Mouse (Mus musculus): ENCODE measurements around the gene Rpia. TPM values are rescaled to one million over a fixed set of nuclear protein-coding genes. Genes with fewer than 3 reads are reported as not detected.

Gene Rpia
- 2.2 and 2.7 TPM in 2 replicates for polyA plus RNA-seq (2015; fragmentation: Nextera tagmentation; extraction: Ambion mirVana)

GRCm38 (mm10) chr6:70791824-70792535, at the start of gene Rpia:
Rpia (minus strand) TSS chr6:70792232.
- H3K27me3 ChIP-seq (ENCODE audit: control insufficient read depth, insufficient read depth, low read depth, low read length) = no peaks in the 10 kb centered on the region
- peak; percentile 97 for ATAC-seq (ENCODE audit: low read depth)

DNA sequence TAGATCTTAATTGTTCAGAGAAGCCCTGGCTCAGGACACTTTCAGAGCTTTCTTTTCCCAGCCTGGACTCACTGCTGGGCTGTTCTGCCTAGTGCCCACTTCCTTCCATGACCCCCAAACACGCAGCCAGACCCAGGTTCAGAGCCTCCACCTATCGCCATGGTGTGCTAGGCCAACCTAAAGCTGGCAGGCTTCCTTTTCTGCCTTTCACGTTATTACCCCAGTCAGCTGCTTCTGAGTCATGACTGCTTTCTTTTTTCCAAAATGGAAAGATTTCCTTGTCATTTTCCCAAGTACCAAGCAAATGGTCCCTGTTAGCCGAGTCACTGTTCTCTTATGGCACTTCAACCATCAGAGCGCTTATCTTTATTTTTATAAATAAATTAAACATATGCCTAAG, 48.2 kb upstream of the Rpia start:
- no peak for ATAC-seq (ENCODE audit: low read depth)

More at GRCm38 (mm10) chr6:70791824-70792535, at the start of gene Rpia:
- H3K9me3 ChIP-seq (ENCODE audit: control insufficient read depth, low read length) = no peaks in the 10 kb centered on the region
- H3K4me1 ChIP-seq (replicated peaks; ENCODE audit: control insufficient read depth, insufficient read depth, low read length) = peaks cover 21% of the 10 kb centered on the region
- peak within 1 kb of the TSS; percentile 80 for H3K4me3 ChIP-seq (ENCODE audit: low read length)
- H3K9ac ChIP-seq (ENCODE audit: low read length) = peak within 1 kb of the TSS; percentile 79
- H3K36me3 ChIP-seq (ENCODE audit: control insufficient read depth, insufficient read depth, low read length) = no peaks in the 10 kb centered on the region
- peak within 1 kb of the TSS; percentile 88 for H3K27ac ChIP-seq (ENCODE audit: low read length)
- under 1% methylated on average over 61 of the region's 62 CpGs for WGBS
- peak within 1 kb of the TSS; percentile 88 for H3K4me2 ChIP-seq (ENCODE audit: low read depth, low read length)

DNA sequence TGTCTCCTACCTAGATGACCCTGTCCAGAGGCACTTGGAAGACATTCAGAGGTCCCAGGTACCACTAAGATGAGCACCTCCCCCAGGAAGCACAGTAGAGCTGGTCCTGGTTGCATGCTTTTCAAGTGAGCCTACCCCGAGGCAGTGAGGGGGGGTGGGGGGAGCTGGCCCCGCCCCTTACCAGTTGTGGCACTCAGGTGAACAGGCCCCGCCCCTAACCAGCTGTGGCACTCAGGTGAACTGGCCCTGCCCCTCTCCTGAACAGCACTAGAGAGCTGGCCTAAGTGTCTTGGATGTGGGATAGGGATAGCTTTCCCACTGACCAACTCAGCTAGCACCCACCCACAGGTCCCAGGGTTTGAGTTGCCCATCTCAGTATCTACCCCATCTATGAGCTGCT, 46.5 kb upstream of the Rpia start:
- Histone ChIP-seq H3K4me1 (replicated peaks; ENCODE audit: control insufficient read depth, insufficient read depth, low read length) (peaks cover 6% of the 10 kb centered on the region), H3K27ac (ENCODE audit: low read length) (no peak overlapping the region), H3K36me3 (ENCODE audit: control insufficient read depth, insufficient read depth, low read length) (no peaks in the 10 kb centered on the region), H3K9ac (ENCODE audit: low read length) (no peak overlapping the region), H3K4me2 (ENCODE audit: low read depth, low read length) (no peak overlapping the region), H3K27me3 (ENCODE audit: control insufficient read depth, insufficient read depth, low read depth, low read length) (no peaks in the 10 kb centered on the region), H3K9me3 (ENCODE audit: control insufficient read depth, low read length) (no peaks in the 10 kb centered on the region), H3K4me3 (ENCODE audit: low read length) (no peak overlapping the region)
- ATAC-seq (ENCODE audit: low read depth) = no peak
- WGBS = 43% methylated on average over 3 of the region's 3 CpGs

More for the DNA sequence above, 48.2 kb upstream of the Rpia start:
- H3K9ac ChIP-seq (ENCODE audit: low read length) = no peak overlapping the region
- no peak overlapping the region for H3K4me2 ChIP-seq (ENCODE audit: low read depth, low read length)
- peaks cover 7% of the 10 kb centered on the region for H3K4me1 ChIP-seq (replicated peaks; ENCODE audit: control insufficient read depth, insufficient read depth, low read length)
- WGBS = 36% methylated on average over 5 of the region's 5 CpGs
- no peaks in the 10 kb centered on the region for H3K27me3 ChIP-seq (ENCODE audit: control insufficient read depth, insufficient read depth, low read depth, low read length)
- H3K27ac ChIP-seq (ENCODE audit: low read length) = no peak overlapping the region
- no peaks in the 10 kb centered on the region for H3K9me3 ChIP-seq (ENCODE audit: control insufficient read depth, low read length)
- no peaks in the 10 kb centered on the region for H3K36me3 ChIP-seq (ENCODE audit: control insufficient read depth, insufficient read depth, low read length)
- no peak overlapping the region for H3K4me3 ChIP-seq (ENCODE audit: low read length)

DNA sequence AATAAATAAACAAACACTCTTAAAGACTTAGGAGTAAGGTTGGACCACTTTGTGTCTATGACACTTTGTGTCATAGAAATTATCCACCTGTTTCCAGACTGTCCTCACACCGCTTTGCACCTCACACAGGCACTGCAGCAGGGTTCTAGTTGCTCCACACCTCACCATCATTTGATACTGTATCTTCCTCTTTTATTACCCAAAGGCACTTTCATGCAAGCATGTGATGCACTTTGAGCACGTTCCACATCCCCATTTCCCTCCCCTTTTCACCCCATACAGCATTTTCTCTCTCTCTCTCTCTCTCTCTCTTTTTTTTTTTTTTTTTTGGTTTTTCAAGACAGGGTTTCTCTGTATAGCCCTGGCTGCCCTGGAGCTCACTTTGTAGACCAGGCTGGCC, 45.3 kb upstream of the Rpia start:
- WGBS = 82% methylated on average over 2 of the region's 2 CpGs
- no peaks in the 10 kb centered on the region for H3K9me3 ChIP-seq (ENCODE audit: control insufficient read depth, low read length)
- H3K4me2 ChIP-seq (ENCODE audit: low read depth, low read length) = no peak overlapping the region
- H3K4me3 ChIP-seq (ENCODE audit: low read length) = no peak overlapping the region
- ATAC-seq (ENCODE audit: low read depth) = no peak
- H3K27me3 ChIP-seq (ENCODE audit: control insufficient read depth, insufficient read depth, low read depth, low read length) = no peaks in the 10 kb centered on the region
- no peak overlapping the region for H3K27ac ChIP-seq (ENCODE audit: low read length)
- H3K4me1 ChIP-seq (replicated peaks; ENCODE audit: control insufficient read depth, insufficient read depth, low read length) = no peaks in the 10 kb centered on the region
- H3K9ac ChIP-seq (ENCODE audit: low read length) = no peak overlapping the region
- H3K36me3 ChIP-seq (ENCODE audit: control insufficient read depth, insufficient read depth, low read length) = no peaks in the 10 kb centered on the region

DNA sequence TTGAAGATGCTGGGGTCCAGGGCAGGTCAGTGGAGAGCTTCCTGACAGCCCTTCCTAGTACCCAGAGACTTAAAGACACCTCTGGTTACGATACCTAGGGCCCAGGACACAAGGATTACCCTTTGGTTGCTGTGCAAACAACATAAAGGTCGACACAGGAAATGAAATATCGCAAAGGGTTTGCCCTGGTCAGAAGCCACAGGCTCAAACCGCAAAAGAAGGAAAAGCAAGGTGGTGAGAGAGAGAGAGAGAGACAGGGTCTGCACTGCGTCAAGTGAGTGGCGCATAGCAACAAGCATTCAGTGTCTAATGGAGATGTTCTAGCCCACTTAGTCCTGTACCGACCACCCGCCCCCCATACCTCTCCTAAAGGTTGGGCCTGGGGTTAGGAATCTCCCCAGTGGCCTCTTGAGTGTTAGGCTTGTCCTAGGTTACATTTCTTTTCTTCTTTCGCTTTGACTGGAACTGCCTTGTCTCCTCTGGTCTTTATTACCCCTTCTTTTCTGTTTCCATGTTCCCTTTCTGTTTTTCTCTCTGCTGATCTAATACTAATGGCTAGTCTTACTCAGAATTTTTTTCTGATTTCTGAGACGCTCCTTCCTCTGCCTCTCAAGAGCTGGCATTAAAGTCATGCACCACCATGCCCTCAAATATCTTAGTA, 39.3 kb upstream of the Rpia start:
- Histone ChIP-seq H3K9ac (ENCODE audit: low read length) (no peak overlapping the region), H3K9me3 (ENCODE audit: control insufficient read depth, low read length) (no peaks in the 10 kb centered on the region), H3K4me3 (ENCODE audit: low read length) (no peak overlapping the region), H3K4me1 (replicated peaks; ENCODE audit: control insufficient read depth, insufficient read depth, low read length) (no peaks in the 10 kb centered on the region), H3K4me2 (ENCODE audit: low read depth, low read length) (no peak overlapping the region), H3K27me3 (ENCODE audit: control insufficient read depth, insufficient read depth, low read depth, low read length) (no peaks in the 10 kb centered on the region), H3K27ac (ENCODE audit: low read length) (no peak overlapping the region), H3K36me3 (ENCODE audit: control insufficient read depth, insufficient read depth, low read length) (no peaks in the 10 kb centered on the region)
- ATAC-seq (ENCODE audit: low read depth) = no peak
- WGBS = 66% methylated on average over 10 of the region's 10 CpGs

- H3K27ac ChIP-seq (ENCODE audit: low read length) = no peak overlapping the region
- no peak overlapping the region for H3K9ac ChIP-seq (ENCODE audit: low read length)
- no peak for ATAC-seq (ENCODE audit: low read depth)
- no peaks in the 10 kb centered on the region for H3K36me3 ChIP-seq (ENCODE audit: control insufficient read depth, insufficient read depth, low read length)
- H3K4me3 ChIP-seq (ENCODE audit: low read length) = no peak overlapping the region
- WGBS = 77% methylated on average over 3 of the region's 3 CpGs
- H3K4me2 ChIP-seq (ENCODE audit: low read depth, low read length) = no peak overlapping the region
- H3K4me1 ChIP-seq (replicated peaks; ENCODE audit: control insufficient read depth, insufficient read depth, low read length) = no peaks in the 10 kb centered on the region
- no peaks in the 10 kb centered on the region for H3K27me3 ChIP-seq (ENCODE audit: control insufficient read depth, insufficient read depth, low read depth, low read length)
- H3K9me3 ChIP-seq (ENCODE audit: control insufficient read depth, low read length) = no peaks in the 10 kb centered on the region
Observed at GRCm38 (mm10) chr6:70830552-70830951, 38.5 kb upstream of the Rpia start.

DNA sequence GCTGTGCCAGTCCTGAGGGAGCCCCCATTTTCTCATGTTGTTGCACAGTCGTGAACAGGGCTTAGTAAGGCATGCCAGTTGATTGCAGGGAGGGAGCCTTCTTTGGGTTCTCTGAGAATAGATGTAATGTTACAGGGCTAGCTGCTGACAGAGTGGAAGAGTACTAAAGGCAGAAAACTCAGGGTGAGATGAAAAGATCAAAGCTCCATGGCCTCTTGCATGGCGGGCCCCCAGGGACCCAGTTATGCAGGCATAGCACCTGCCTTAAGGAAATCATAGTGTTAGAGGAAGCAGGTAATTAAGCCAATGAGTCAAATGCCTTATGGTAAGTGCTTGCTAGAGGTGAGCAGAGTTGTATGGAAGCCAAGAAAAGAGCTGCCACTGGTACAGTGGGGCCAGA, 37.4 kb upstream of the Rpia start:
- Histone ChIP-seq H3K4me2 (ENCODE audit: low read depth, low read length) (no peak overlapping the region), H3K9ac (ENCODE audit: low read length) (no peak overlapping the region), H3K36me3 (ENCODE audit: control insufficient read depth, insufficient read depth, low read length) (no peaks in the 10 kb centered on the region), H3K4me3 (ENCODE audit: low read length) (no peak overlapping the region), H3K9me3 (ENCODE audit: control insufficient read depth, low read length) (no peaks in the 10 kb centered on the region), H3K4me1 (replicated peaks; ENCODE audit: control insufficient read depth, insufficient read depth, low read length) (no peaks in the 10 kb centered on the region), H3K27ac (ENCODE audit: low read length) (no peak overlapping the region), H3K27me3 (ENCODE audit: control insufficient read depth, insufficient read depth, low read depth, low read length) (no peaks in the 10 kb centered on the region)
- ATAC-seq (ENCODE audit: low read depth) = no peak
- 42% methylated on average over 2 of the region's 2 CpGs for WGBS

GRCm38 (mm10) chr6:70824987-70825337, 32.9 kb upstream of the Rpia start:
- H3K4me3 ChIP-seq (ENCODE audit: low read length) = peak overlapping the region; percentile 43
- WGBS = 27% methylated on average over 4 of the region's 4 CpGs
- ATAC-seq (ENCODE audit: low read depth) = peak; percentile 17
- no peaks in the 10 kb centered on the region for H3K36me3 ChIP-seq (ENCODE audit: control insufficient read depth, insufficient read depth, low read length)
- H3K9ac ChIP-seq (ENCODE audit: low read length) = no peak overlapping the region
- H3K9me3 ChIP-seq (ENCODE audit: control insufficient read depth, low read length) = no peaks in the 10 kb centered on the region
- H3K4me1 ChIP-seq (replicated peaks; ENCODE audit: control insufficient read depth, insufficient read depth, low read length) = 0 out of 2 replicates have a peak, but pooled peaks cover 3% of the 10 kb centered on the region
- no peak overlapping the region for H3K27ac ChIP-seq (ENCODE audit: low read length)
- peak overlapping the region; percentile 68 for H3K4me2 ChIP-seq (ENCODE audit: low read depth, low read length)
- no peaks in the 10 kb centered on the region for H3K27me3 ChIP-seq (ENCODE audit: control insufficient read depth, insufficient read depth, low read depth, low read length)

GRCm38 (mm10) chr6:70824085-70824986, 32.3 kb upstream of the Rpia start:
- H3K27me3 ChIP-seq (ENCODE audit: control insufficient read depth, insufficient read depth, low read depth, low read length) = no peaks in the 10 kb centered on the region
- H3K27ac ChIP-seq (ENCODE audit: low read length) = no peak overlapping the region
- peak overlapping the region; percentile 43 for H3K4me3 ChIP-seq (ENCODE audit: low read length)
- H3K4me2 ChIP-seq (ENCODE audit: low read depth, low read length) = peak overlapping the region; percentile 68
- peak overlapping the region; percentile 51 for H3K9ac ChIP-seq (ENCODE audit: low read length)
- 0 out of 2 replicates have a peak, but pooled peaks cover 3% of the 10 kb centered on the region for H3K4me1 ChIP-seq (replicated peaks; ENCODE audit: control insufficient read depth, insufficient read depth, low read length)
- H3K36me3 ChIP-seq (ENCODE audit: control insufficient read depth, insufficient read depth, low read length) = no peaks in the 10 kb centered on the region
- WGBS = 6% methylated on average over 23 of the region's 23 CpGs
- no peaks in the 10 kb centered on the region for H3K9me3 ChIP-seq (ENCODE audit: control insufficient read depth, low read length)
- ATAC-seq (ENCODE audit: low read depth) = peak; percentile 83
